ENCODE assay signal across 13 mouse cellular contexts in genomic region chr7:97423754-97424153, GRCm38 (mm10). TPM values are rescaled to one million over a fixed set of nuclear protein-coding genes. Genes with fewer than 3 reads are reported as not detected.
"Had no signal": no experiment of that assay in that cellular context is flagged by ENCODE, and none has a peak within 500 bp of the region (broad histone marks: within the 10 kb centered on the region; RNA-seq: fewer than 3 reads in every experiment).

No protein-coding gene starts in this region.

- H3K27me3 ChIP-seq: limb, embryonic 15.5 days; midbrain, embryonic 12.5 days; neural tube, embryonic 13.5 days had no signal

- H3K4me3 ChIP-seq: limb, embryonic 15.5 days; midbrain, embryonic 12.5 days; neural tube, embryonic 13.5 days had no signal

- H3K9ac ChIP-seq: limb, embryonic 15.5 days; midbrain, embryonic 12.5 days; neural tube, embryonic 13.5 days had no signal

- H3K4me1 ChIP-seq: midbrain, embryonic 12.5 days had no signal

- DNase-seq: layer of hippocampus, adult 9-11 months; layer of hippocampus, postnatal 36 days; lung, adult 18-20 months; retina, postnatal 1 day; right cerebral cortex, postnatal 4 days; spleen, adult 18-20 months; thymus, adult 18-20 months; thymus, postnatal 14 days had no signal

- H3K9me3 ChIP-seq: limb, embryonic 15.5 days; midbrain, embryonic 12.5 days; neural tube, embryonic 13.5 days had no signal

- H3K36me3 ChIP-seq: limb, embryonic 15.5 days; midbrain, embryonic 12.5 days; neural tube, embryonic 13.5 days had no signal

- ATAC-seq: midbrain, embryonic 16.5 days had no signal

- H3K27ac ChIP-seq: limb, embryonic 15.5 days; midbrain, embryonic 12.5 days; neural tube, embryonic 13.5 days had no signal

- H3K4me2 ChIP-seq: limb, embryonic 15.5 days; midbrain, embryonic 12.5 days; neural tube, embryonic 13.5 days had no signal

RNA-seq across cellular contexts. Expression of gene Thrsp, which starts 6.2 kb away (rescaled TPM):
- total RNA-seq: megakaryocyte-erythroid progenitor cell, adult 5-6 weeks had no signal
